ENCODE assay signal across 9 mouse cellular contexts in genomic region chr11:31874071-31874470, GRCm38 (mm10). TPM values are rescaled to one million over a fixed set of nuclear protein-coding genes. Genes with fewer than 3 reads are reported as not detected.
A peak's percentile ranks its signal among the peaks of the same experiment; 100 is the strongest.
DNase-seq lines count a peak whose midpoint lies in the region; ATAC-seq and TF ChIP-seq lines count a peak whose summit lies in the region.
"Had no signal": no experiment of that assay in that cellular context is flagged by ENCODE, and none has a peak within 500 bp of the region (broad histone marks: within the 10 kb centered on the region; RNA-seq: fewer than 3 reads in every experiment).

No protein-coding gene starts in this region.

- no peak for TF ChIP-seq CTCF in intestine, postnatal 0 days (IDR thresholded peaks at IDR 0.05; ENCODE audit: low read depth)

- DNase-seq in limb, embryonic 10.5 days (ENCODE audit: low spot score), result no peak
- DNase-seq in spleen, postnatal 36 days (ENCODE audit: low spot score in 2 of 2), result no peak
- DNase-seq: embryo, embryonic 11 days; layer of hippocampus, adult 9-11 months had no signal

- H3K9ac ChIP-seq in limb, embryonic 12.5 days (replicated peaks), result no peak overlapping the region
- no peak overlapping the region for H3K9ac ChIP-seq in forebrain, embryonic 12.5 days
- no peak overlapping the region for H3K9ac ChIP-seq in intestine, postnatal 0 days (ENCODE audit: low read depth, low read length)
- H3K9ac ChIP-seq in neural tube, embryonic 14.5 days (replicated peaks; ENCODE audit: low read depth, low read length), result peak overlapping the region; percentile 16; the same call in 1 of the 2 replicates

- ATAC-seq in limb, embryonic 12.5 days (ENCODE audit: insufficient number of reproducible peaks, insufficient read depth, low FRiP score, low TSS enrichment, low read depth), result no peak
- no peak for ATAC-seq in forebrain, embryonic 12.5 days (ENCODE audit: low FRiP score)
- no peak for ATAC-seq in intestine, postnatal 0 days
- ATAC-seq in neural tube, embryonic 14.5 days (ENCODE audit: low read depth), result no peak
- ATAC-seq in megakaryocyte progenitor cell, adult 5-6 weeks (replicated peaks; ENCODE audit: poor library complexity), result no peak

- H3K36me3 ChIP-seq in limb, embryonic 12.5 days, result no peaks in the 10 kb centered on the region
- H3K36me3 ChIP-seq in limb, embryonic 10.5 days, result no peaks in the 10 kb centered on the region
- H3K36me3 ChIP-seq in forebrain, embryonic 12.5 days (replicated peaks), result no peaks in the 10 kb centered on the region
- no peaks in the 10 kb centered on the region for H3K36me3 ChIP-seq in intestine, postnatal 0 days (ENCODE audit: control insufficient read depth, insufficient read depth)
- no peaks in the 10 kb centered on the region for H3K36me3 ChIP-seq in neural tube, embryonic 14.5 days (ENCODE audit: control insufficient read depth, insufficient read depth, low read length)

- H3K27ac ChIP-seq in limb, embryonic 12.5 days, result no peak overlapping the region
- H3K27ac ChIP-seq in limb, embryonic 10.5 days, result no peak overlapping the region
- H3K27ac ChIP-seq in forebrain, embryonic 12.5 days, result no peak overlapping the region
- H3K27ac ChIP-seq in intestine, postnatal 0 days (ENCODE audit: low read depth, low read length), result no peak overlapping the region
- H3K27ac ChIP-seq in neural tube, embryonic 14.5 days (ENCODE audit: low read depth, low read length), result no peak overlapping the region

- no peak overlapping the region for H3K4me3 ChIP-seq in limb, embryonic 12.5 days (replicated peaks)
- H3K4me3 ChIP-seq in limb, embryonic 10.5 days, result no peak overlapping the region
- peak overlapping the region; percentile 31 for H3K4me3 ChIP-seq in forebrain, embryonic 12.5 days (replicated peaks)
- H3K4me3 ChIP-seq in intestine, postnatal 0 days (ENCODE audit: low read depth, low read length), result peak overlapping the region; percentile 78
- H3K4me3 ChIP-seq in neural tube, embryonic 14.5 days (ENCODE audit: low read depth, low read length), result peak overlapping the region; percentile 93

- 77% methylated on average over 2 of the region's 2 CpGs for WGBS in limb, embryonic 12.5 days
- WGBS in limb, embryonic 10.5 days, result 80% methylated on average over 2 of the region's 2 CpGs
- 98% methylated on average over 2 of the region's 2 CpGs for WGBS in forebrain, embryonic 12.5 days
- WGBS in intestine, postnatal 0 days, result 63% methylated on average over 2 of the region's 2 CpGs
- WGBS in neural tube, embryonic 14.5 days, result 67% methylated on average over 2 of the region's 2 CpGs

- no peaks in the 10 kb centered on the region for H3K9me3 ChIP-seq in limb, embryonic 12.5 days
- no peaks in the 10 kb centered on the region for H3K9me3 ChIP-seq in limb, embryonic 10.5 days (replicated peaks)
- H3K9me3 ChIP-seq in forebrain, embryonic 12.5 days, result no peaks in the 10 kb centered on the region
- H3K9me3 ChIP-seq in intestine, postnatal 0 days (ENCODE audit: control insufficient read depth), result no peaks in the 10 kb centered on the region
- H3K9me3 ChIP-seq in neural tube, embryonic 14.5 days (ENCODE audit: control insufficient read depth, low read length), result no peaks in the 10 kb centered on the region

- peaks cover 12% of the 10 kb centered on the region for H3K4me1 ChIP-seq in limb, embryonic 12.5 days (replicated peaks)
- H3K4me1 ChIP-seq in limb, embryonic 10.5 days, result peaks cover 20% of the 10 kb centered on the region
- peaks cover 27% of the 10 kb centered on the region for H3K4me1 ChIP-seq in forebrain, embryonic 12.5 days
- no peaks in the 10 kb centered on the region for H3K4me1 ChIP-seq in intestine, postnatal 0 days (replicated peaks; ENCODE audit: control insufficient read depth, insufficient read depth, low read length)
- H3K4me1 ChIP-seq in neural tube, embryonic 14.5 days (ENCODE audit: control insufficient read depth, insufficient read depth, low read length), result peaks cover 24% of the 10 kb centered on the region

- H3K27me3 ChIP-seq in limb, embryonic 12.5 days, result no peaks in the 10 kb centered on the region
- no peaks in the 10 kb centered on the region for H3K27me3 ChIP-seq in limb, embryonic 10.5 days (ENCODE audit: low read depth, poor library complexity, severe bottlenecking)
- no peaks in the 10 kb centered on the region for H3K27me3 ChIP-seq in forebrain, embryonic 12.5 days
- no peaks in the 10 kb centered on the region for H3K27me3 ChIP-seq in intestine, postnatal 0 days (replicated peaks; ENCODE audit: control insufficient read depth, insufficient read depth, low read length)
- no peaks in the 10 kb centered on the region for H3K27me3 ChIP-seq in neural tube, embryonic 14.5 days (ENCODE audit: control insufficient read depth, insufficient read depth, low read length)

- peak overlapping the region; percentile 36; the same call in 1 of the 2 replicates for H3K4me2 ChIP-seq in limb, embryonic 12.5 days
- peak overlapping the region; percentile 58 for H3K4me2 ChIP-seq in forebrain, embryonic 12.5 days
- H3K4me2 ChIP-seq in intestine, postnatal 0 days (replicated peaks; ENCODE audit: low read depth), result peak overlapping the region; percentile 77
- H3K4me2 ChIP-seq in neural tube, embryonic 14.5 days (ENCODE audit: low read depth, low read length), result peak overlapping the region; percentile 97

RNA-seq across cellular contexts. Expression of gene Cpeb4, which starts 2.1 kb away (rescaled TPM):
- polyA plus RNA-seq in limb, embryonic 12.5 days (2016; fragmentation: Nextera tagmentation; extraction: Ambion mirVana), result 2.5 TPM in 2 replicates
- 1.0 and 1.7 TPM in 2 replicates for polyA plus RNA-seq in limb, embryonic 10.5 days (2016; fragmentation: Nextera tagmentation; extraction: Ambion mirVana)
- polyA plus RNA-seq in forebrain, embryonic 12.5 days (2016; fragmentation: Nextera tagmentation; extraction: Ambion mirVana), result 11.7 and 14.0 TPM in 2 replicates
- 11.3 and 12.8 TPM in 2 replicates for polyA plus RNA-seq in intestine, postnatal 0 days (2015; fragmentation: Nextera tagmentation; extraction: Ambion mirVana)
- 42.6 and 43.4 TPM in 2 replicates for polyA plus RNA-seq in neural tube, embryonic 14.5 days (2014; fragmentation: Nextera tagmentation; extraction: Ambion mirVana)
- 9.4 and 15.3 TPM in 2 replicates for total RNA-seq in megakaryocyte progenitor cell, adult 5-6 weeks (2015)
- 7.7 and 8.3 TPM in 2 replicates for total RNA-seq in megakaryocyte progenitor cell, adult 5-6 weeks (2017)

Comparison
In these comparisons a context has a peak if more than half of its experiments do, and no peak if none do; other contexts are left out.
1. H3K4me2 ChIP-seq: peak in every context shown above with its lines; median percentile 97 in neural tube, embryonic 14.5 days; 77 in intestine, postnatal 0 days; 58 in forebrain, embryonic 12.5 days; 36 in limb, embryonic 12.5 days.
2. H3K4me3 ChIP-seq: peak in forebrain, embryonic 12.5 days (single experiment), intestine, postnatal 0 days (single experiment) and neural tube, embryonic 14.5 days (single experiment); none in limb, embryonic 12.5 days (single experiment) and limb, embryonic 10.5 days (single experiment).